Mouse (Mus musculus) MEL (cell line): ENCODE measurements at regions not wholly inside any gene's neighbourhood (a gene's known extent, or its start where the extent isn't known, plus 50 kb on each side); places are given as distances from the start of the nearest gene placed in this dataset.

Source experiments
- BHLHE40 ChIP-seq: IDR thresholded peaks from 2 replicates; pipeline ENCODE4 v1.6.1; 2012; ENCODE audit warnings: low read depth, mild to moderate bottlenecking, inconsistent platforms, low read length, improper control_type of control experiment, borderline replicate concordance
- CTCF ChIP-seq, 3 experiments: IDR thresholded peaks in 2 of 3; conservative IDR thresholded peaks in 1 of 3; 2 replicates each; pipeline ENCODE4 v1.5.1; 2011 to 2012; ENCODE audit warnings: low read length in 3 of 3, low read depth in 2 of 3, mild to moderate bottlenecking in 2 of 3, improper control_type of control experiment in 1 of 3, inconsistent platforms in 1 of 3, mixed read lengths in 1 of 3, moderate library complexity in 1 of 3; ENCODE audit not compliant: control insufficient read depth in 1 of 3, insufficient read depth in 1 of 3, poor library complexity in 1 of 3, severe bottlenecking in 1 of 3
- GATA1 ChIP-seq: IDR thresholded peaks from 2 replicates; pipeline ENCODE4 v1.6.1; 2011; ENCODE audit warnings: low read depth, low read length, improper control_type of control experiment
- POLR2A ChIP-seq, 2 experiments: IDR thresholded peaks; 2 replicates each; pipeline ENCODE4 v1.6.1; 2011 to 2012; ENCODE audit warnings: low read length in 2 of 2, mild to moderate bottlenecking in 2 of 2, control low read depth in 1 of 2, improper control_type of control experiment in 1 of 2, low read depth in 1 of 2, moderate library complexity in 1 of 2; ENCODE audit not compliant: control insufficient read depth in 1 of 2, insufficient read depth in 1 of 2, poor library complexity in 1 of 2
- TAL1 ChIP-seq: IDR thresholded peaks from 2 replicates; pipeline ENCODE4 v1.6.1; 2012; ENCODE audit warnings: mild to moderate bottlenecking, inconsistent platforms, low read length, moderate library complexity, mixed read lengths
- TCF12 ChIP-seq: IDR thresholded peaks from 2 replicates; pipeline ENCODE4 v1.6.1; 2014; ENCODE audit warnings: low read depth, mild to moderate bottlenecking, inconsistent platforms, low read length, improper control_type of control experiment, moderate library complexity

DNA sequence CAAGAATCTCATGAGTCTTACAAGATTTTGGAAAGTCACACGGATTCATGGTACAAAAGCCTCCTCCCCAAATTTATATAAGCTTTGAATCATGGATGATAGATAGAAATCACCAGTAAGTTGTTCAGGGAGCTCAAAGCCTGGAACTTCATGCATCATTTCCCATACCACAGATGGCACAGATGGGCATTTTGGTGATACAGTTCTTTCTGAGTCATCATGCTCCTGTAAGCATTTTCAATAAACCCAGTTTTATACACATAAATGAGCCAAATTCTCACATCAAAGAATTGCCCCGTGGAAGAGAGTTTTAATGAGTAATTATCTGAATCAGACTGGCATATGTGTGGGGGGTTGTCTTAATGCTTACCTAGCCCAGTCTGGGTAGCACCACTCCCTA lies 379.1 kb upstream of the Anxa10 start:
- no peak for TF ChIP-seq TAL1
- TF ChIP-seq GATA1: no peak
- TF ChIP-seq BHLHE40: no peak
- TF ChIP-seq POLR2A (IDR thresholded peaks at IDR 0.05; ENCODE audit: control insufficient read depth in 1 of 2, insufficient read depth in 1 of 2, low read depth in 1 of 2, low read length in 2 of 2, poor library complexity in 1 of 2): no peak
- no peak for TF ChIP-seq CTCF (IDR thresholded peaks at IDR 0.05 in 2 of 3, conservative IDR thresholded peaks at IDR 0.05 in 1 of 3; ENCODE audit: control insufficient read depth in 1 of 3, insufficient read depth in 1 of 3, low read depth in 2 of 3, low read length in 3 of 3, poor library complexity in 1 of 3, severe bottlenecking in 1 of 3)
- TF ChIP-seq TCF12: no peak
